Mouse (Mus musculus): ENCODE measurements around the gene Axin1. TPM values are rescaled to one million over a fixed set of nuclear protein-coding genes. Genes with fewer than 3 reads are reported as not detected.
A peak's percentile ranks its signal among the peaks of the same experiment; 100 is the strongest.
"Not testable (repeated sequence)": the region's sequence is repeated elsewhere in the genome, so short reads cannot be mapped to it uniquely, and the experiment has no call there.

The Axin1 gene
- total and polyA plus RNA-seq, 3 experiments = 27.8 to 38.8 (median 28.5) TPM

DNA sequence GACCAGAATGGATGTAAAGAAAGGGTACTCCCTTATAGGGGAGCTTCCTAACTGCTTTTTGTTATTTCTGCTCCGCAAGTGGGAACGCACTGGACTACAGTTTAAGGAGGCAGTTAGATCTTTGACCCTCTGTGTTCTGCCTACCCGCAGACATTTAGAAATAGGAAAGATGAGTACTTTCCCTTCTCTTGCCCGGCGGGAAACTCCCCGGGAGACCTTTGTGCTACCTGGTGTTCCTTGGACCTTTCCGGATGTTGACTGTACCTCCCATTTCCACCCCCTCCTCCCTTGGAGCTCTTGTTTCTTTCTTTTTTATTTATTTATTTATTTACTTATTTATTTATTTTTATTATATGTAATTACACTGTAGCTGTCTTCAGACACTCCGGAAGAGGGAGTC lies 24.4 kb upstream of the Axin1 start:
- Histone ChIP-seq H3K79me2 (replicated peaks; ENCODE audit: control insufficient read depth, extremely low read depth, insufficient read depth, poor library complexity, severe bottlenecking) (no peaks in the 10 kb centered on the region), H3K9me3 (replicated peaks; ENCODE audit: low read length) (no peaks in the 10 kb centered on the region), H3K9ac (ENCODE audit: insufficient read depth, low read depth) (peak overlapping the region; percentile 58), H3K27ac (ENCODE audit: insufficient read depth, low read depth) (no peak overlapping the region), H3K4me2 (ENCODE audit: insufficient read depth, low read depth, poor library complexity, severe bottlenecking) (peak overlapping the region; percentile 88), H3K4me3 (replicated peaks in 1 of 3; ENCODE audit: low read depth in 2 of 3, low read length in 2 of 3, poor library complexity in 1 of 3) (peak overlapping the region; percentile 24 to 67 (median 61)), H3K27me3 (replicated peaks) (peaks cover 75% of the 10 kb centered on the region), H3K36me3 (replicated peaks in 1 of 2; ENCODE audit: control insufficient read depth in 1 of 2, insufficient read depth in 1 of 2, low read length in 1 of 2) (no peaks in the 10 kb centered on the region), H3K4me1 (ENCODE audit: control insufficient read depth in 1 of 2, insufficient read depth in 2 of 2) (peaks cover 2 to 23% of the 10 kb centered on the region in 2 experiments; a peak in 2 of 4 replicates)
- in situ Hi-C loops (cut with MboI; ENCODE audit: low pct_ligation_motif_present, low pct_unique_long_range_greater_than_20kb, low sequenced_read_pairs) (no loop called here), dilution Hi-C loops (cut with MboI; ENCODE audit: extremely low pct_ligation_motif_present, extremely low pct_unique_long_range_greater_than_20kb, low sequenced_read_pairs) (no loop called here)
- TF ChIP-seq ELF1 (IDR thresholded peaks at IDR 0.05; ENCODE audit: low read depth, low read length) (no peak), NELFE (IDR thresholded peaks at IDR 0.05; ENCODE audit: low read depth, low read length) (0 out of 2 replicates have a peak, but pooled peaks have one; percentile 3), UBTF (IDR thresholded peaks at IDR 0.05; ENCODE audit: low read depth, low read length) (no peak), MYC (IDR thresholded peaks at IDR 0.05; ENCODE audit: low read depth, low read length) (0 out of 2 replicates have a peak, but pooled peaks have one; percentile 2), KAT2A (IDR thresholded peaks at IDR 0.05; ENCODE audit: insufficient replicate concordance, low read length) (no peak)
- no peak for DNase-seq (ENCODE audit: extremely low read depth)

DNA sequence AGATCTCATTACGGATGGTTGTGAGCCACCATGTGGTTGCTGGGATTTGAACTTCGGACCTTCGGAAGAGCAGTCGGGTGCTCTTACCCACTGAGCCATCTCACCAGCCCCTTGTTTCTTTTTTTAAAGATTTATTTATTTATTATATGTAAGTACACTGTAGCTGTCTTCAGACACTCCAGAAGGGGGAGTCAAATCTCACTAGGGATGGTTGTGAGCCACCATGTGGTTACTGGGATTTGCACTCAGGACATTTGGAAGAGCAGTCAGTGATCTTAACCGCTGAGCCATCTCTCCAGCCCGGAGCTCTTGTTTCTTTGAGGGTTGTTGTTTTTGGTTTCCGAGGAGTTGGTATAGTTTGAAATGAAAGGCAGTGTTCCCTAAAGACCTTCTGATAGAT lies 24.0 kb upstream of the Axin1 start:
- peak in 1 of 2 experiments; percentile 27; a peak in 1 of 4 replicates for TF ChIP-seq CTCF (conservative IDR thresholded peaks at IDR 0.05 in 1 of 2, IDR thresholded peaks at IDR 0.05 in 1 of 2; ENCODE audit: low read depth in 2 of 2, low read length in 2 of 2)
- H3K79me2 ChIP-seq (replicated peaks; ENCODE audit: control insufficient read depth, extremely low read depth, insufficient read depth, poor library complexity, severe bottlenecking); H3K9ac ChIP-seq (ENCODE audit: insufficient read depth, low read depth); H3K4me3 ChIP-seq (replicated peaks in 1 of 3; ENCODE audit: low read depth in 2 of 3, low read length in 2 of 3, poor library complexity in 1 of 3); in situ Hi-C loops (cut with MboI; ENCODE audit: low pct_ligation_motif_present, low pct_unique_long_range_greater_than_20kb, low sequenced_read_pairs); H3K27ac ChIP-seq (ENCODE audit: insufficient read depth, low read depth); dilution Hi-C loops (cut with MboI; ENCODE audit: extremely low pct_ligation_motif_present, extremely low pct_unique_long_range_greater_than_20kb, low sequenced_read_pairs); H3K36me3 ChIP-seq (replicated peaks in 1 of 2; ENCODE audit: control insufficient read depth in 1 of 2, insufficient read depth in 1 of 2, low read length in 1 of 2); H3K4me2 ChIP-seq (ENCODE audit: insufficient read depth, low read depth, poor library complexity, severe bottlenecking); H3K9me3 ChIP-seq (replicated peaks; ENCODE audit: low read length); DNase-seq (ENCODE audit: extremely low read depth): not testable (repeated sequence)
- Histone ChIP-seq H3K4me1 (ENCODE audit: control insufficient read depth in 1 of 2, insufficient read depth in 2 of 2) (peaks cover 2 to 23% of the 10 kb centered on the region in 2 experiments; a peak in 2 of 4 replicates), H3K27me3 (replicated peaks) (peaks cover 77% of the 10 kb centered on the region)

DNA sequence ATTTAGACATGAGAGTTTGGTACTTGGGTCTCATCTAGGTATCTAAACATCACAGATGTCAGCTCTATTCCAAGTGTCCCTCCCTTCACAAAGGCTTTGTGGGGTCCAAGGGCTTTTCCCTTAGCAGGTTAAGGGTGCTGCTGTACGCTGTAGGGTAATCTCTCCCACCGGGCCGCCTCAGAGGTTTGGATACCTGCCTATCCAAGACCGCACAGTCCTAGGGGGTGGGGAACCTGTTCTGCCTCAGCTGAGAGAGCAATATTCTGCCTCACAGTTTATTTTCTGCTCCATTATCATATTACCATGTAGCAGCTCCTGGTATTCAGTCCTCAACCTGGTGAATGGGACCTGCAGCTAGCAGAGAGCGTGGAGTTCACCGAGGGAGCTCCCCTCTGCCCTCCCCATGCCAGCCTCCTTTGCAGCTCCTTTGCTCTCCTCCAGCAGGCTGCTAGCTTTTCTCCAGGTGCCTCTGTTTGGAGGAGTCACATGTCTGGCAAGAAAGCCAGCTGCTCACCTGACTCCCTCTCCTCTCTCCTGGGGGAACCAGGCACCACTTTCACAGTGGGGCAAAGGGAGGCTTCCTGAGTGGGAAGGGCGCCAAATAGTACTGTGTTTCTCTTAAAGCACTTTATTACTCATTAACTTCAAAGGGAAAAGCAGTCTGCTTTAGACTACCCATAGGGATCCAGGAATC lies 23.1 kb upstream of the Axin1 start:
- H3K27me3 ChIP-seq (replicated peaks) = peaks cover 75% of the 10 kb centered on the region

More for the DNA sequence above, 23.1 kb upstream of the Axin1 start:
- H3K4me2 ChIP-seq (ENCODE audit: insufficient read depth, low read depth, poor library complexity, severe bottlenecking) = no peak overlapping the region
- DNase-seq (ENCODE audit: extremely low read depth) = no peak
- H3K9ac ChIP-seq (ENCODE audit: insufficient read depth, low read depth) = no peak overlapping the region
- H3K27ac ChIP-seq (ENCODE audit: insufficient read depth, low read depth) = no peak overlapping the region
- no peaks in the 10 kb centered on the region for H3K36me3 ChIP-seq (replicated peaks in 1 of 2; ENCODE audit: control insufficient read depth in 1 of 2, insufficient read depth in 1 of 2, low read length in 1 of 2)
- H3K9me3 ChIP-seq (replicated peaks; ENCODE audit: low read length) = no peaks in the 10 kb centered on the region
- no peaks in the 10 kb centered on the region for H3K79me2 ChIP-seq (replicated peaks; ENCODE audit: control insufficient read depth, extremely low read depth, insufficient read depth, poor library complexity, severe bottlenecking)
- in situ Hi-C loops (cut with MboI; ENCODE audit: low pct_ligation_motif_present, low pct_unique_long_range_greater_than_20kb, low sequenced_read_pairs) = no loop called here
- TF ChIP-seq BHLHE40 (IDR thresholded peaks at IDR 0.05; ENCODE audit: low read depth, low read length) (no peak), PAX5 (IDR thresholded peaks at IDR 0.05; ENCODE audit: low read length) (no peak), RAD21 (IDR thresholded peaks at IDR 0.05; ENCODE audit: low read depth, low read length) (no peak), MAX (IDR thresholded peaks at IDR 0.05; ENCODE audit: low read length) (no peak), CTCF (conservative IDR thresholded peaks at IDR 0.05 in 1 of 2, IDR thresholded peaks at IDR 0.05 in 1 of 2; ENCODE audit: low read depth in 2 of 2, low read length in 2 of 2) (no peak), TBP (conservative IDR thresholded peaks at IDR 0.05; ENCODE audit: low read depth, low read length) (no peak), RCOR1 (conservative IDR thresholded peaks at IDR 0.05; ENCODE audit: low read depth, low read length) (no peak), MAFK (IDR thresholded peaks at IDR 0.05; ENCODE audit: insufficient replicate concordance, low read length) (no peak), ZKSCAN1 (IDR thresholded peaks at IDR 0.05; ENCODE audit: borderline replicate concordance, low read depth, low read length) (no peak), ZMIZ1 (IDR thresholded peaks at IDR 0.05; ENCODE audit: low read depth, low read length) (no peak)
- no peak overlapping the region for H3K4me3 ChIP-seq (replicated peaks in 1 of 3; ENCODE audit: low read depth in 2 of 3, low read length in 2 of 3, poor library complexity in 1 of 3)
- dilution Hi-C loops (cut with MboI; ENCODE audit: extremely low pct_ligation_motif_present, extremely low pct_unique_long_range_greater_than_20kb, low sequenced_read_pairs) = no loop called here
- H3K4me1 ChIP-seq (ENCODE audit: control insufficient read depth in 1 of 2, insufficient read depth in 2 of 2) = peaks cover 9 to 30% of the 10 kb centered on the region in 2 experiments

Measured in CH12.LX (cell line).